Mouse (Mus musculus) ES-E14 (cell line): ENCODE measurements around the gene Defb11. TPM values are rescaled to one million over a fixed set of nuclear protein-coding genes. Genes with fewer than 3 reads are reported as not detected.
"Not testable (repeated sequence)": the region's sequence is repeated elsewhere in the genome, so short reads cannot be mapped to it uniquely, and the experiment has no call there.

Source experiments
- DNase-seq: peaks from one replicate; pipeline ENCODE4 v3.0.0-alpha.2; 2013; ENCODE audit warnings: low read depth, low spot score
- H3K27ac ChIP-seq: 2 replicates; pipeline ENCODE4 v1.5.1; 2012; ENCODE audit warnings: low read depth, mild to moderate bottlenecking, low read length, moderate library complexity, mixed read lengths; ENCODE audit not compliant: poor library complexity, insufficient read depth, severe bottlenecking
- H3K36me3 ChIP-seq: 2 replicates; pipeline ENCODE4 v1.6.1; 2012; ENCODE audit warnings: mild to moderate bottlenecking, low read length, moderate library complexity, mixed read lengths; ENCODE audit not compliant: control insufficient read depth, poor library complexity, insufficient read depth, severe bottlenecking
- H3K4me1 ChIP-seq, 2 experiments: fragments of 150-350 bp in 1 of 2; sonication (generic) in 1 of 2; 2 replicates each; pipeline ENCODE4 v1.6.1; 2012; ENCODE audit warnings: low read length in 2 of 2, mild to moderate bottlenecking in 1 of 2, mixed read lengths in 1 of 2; ENCODE audit not compliant: control insufficient read depth in 2 of 2, insufficient read depth in 2 of 2, poor library complexity in 1 of 2
- H3K4me3 ChIP-seq, 2 experiments: fragments of 150-350 bp in 1 of 2; sonication (generic) in 1 of 2; 2 replicates each; pipeline ENCODE4 v1.5.1; 2012; ENCODE audit warnings: low read length in 2 of 2, low read depth in 1 of 2, mild to moderate bottlenecking in 1 of 2, mixed read lengths in 1 of 2; ENCODE audit not compliant: insufficient read depth in 1 of 2, poor library complexity in 1 of 2, severe bottlenecking in 1 of 2
- H3K9ac ChIP-seq: 2 replicates; pipeline ENCODE4 v1.6.1; 2012; ENCODE audit warnings: low read depth, mild to moderate bottlenecking, low read length, mixed read lengths; ENCODE audit not compliant: poor library complexity, insufficient read depth, severe bottlenecking
- H3K9me3 ChIP-seq: fragments of 150-350 bp; sonication (generic); 2 replicates; pipeline ENCODE4 v1.6.1; 2012; ENCODE audit warnings: low read depth, mild to moderate bottlenecking, low read length; ENCODE audit not compliant: control insufficient read depth, insufficient read depth
- CHD2 ChIP-seq: IDR thresholded peaks from 2 replicates; pipeline ENCODE4 v1.6.1; 2014; ENCODE audit warnings: mild to moderate bottlenecking, low read depth, low read length, inconsistent platforms
- HCFC1 ChIP-seq: IDR thresholded peaks from 2 replicates; pipeline ENCODE4 v1.6.1; 2012; ENCODE audit warnings: low read length, inconsistent platforms, borderline replicate concordance; ENCODE audit not compliant: insufficient read depth
- MAFK ChIP-seq: IDR thresholded peaks from 2 replicates; pipeline ENCODE4 v1.6.1; 2014; ENCODE audit warnings: mild to moderate bottlenecking, low read depth, low read length, inconsistent platforms; ENCODE audit not compliant: insufficient read depth
- ZC3H11A ChIP-seq: IDR thresholded peaks from 2 replicates; pipeline ENCODE4 v1.6.1; 2012; ENCODE audit warnings: low read depth, mild to moderate bottlenecking, inconsistent platforms, low read length, borderline replicate concordance
- ZNF384 ChIP-seq: IDR thresholded peaks from 2 replicates; pipeline ENCODE4 v1.6.1; 2012; ENCODE audit warnings: low read depth, low read length, inconsistent platforms
- in situ Hi-C, 2 experiments: fragments of 600-800 bp; cut with MboI; formaldehyde crosslinking; loops; one replicate each; pipeline ENCODE4 v1.15.1; 2025; ENCODE audit warnings: low sequenced_read_pairs in 2 of 2, inconsistent platforms in 1 of 2; ENCODE audit not compliant: unreplicated experiment in 2 of 2
- total RNA-seq: library from RNA; depleted of rRNA; stranded (reverse); fragments of 300-350 nt; gene quantifications from 2 replicates; pipeline ENCODE4 v1.2.3, GENCODE M21; 2012

The Defb11 gene
- total RNA-seq, 1 experiment = not detected

GRCm38 (mm10) chr8:21932610-21933009 lies 26.4 kb upstream of the Defb11 start, which contains the start of gene Defb15:
Defb15 (minus strand) TSS chr8:21932710.
- TF ChIP-seq HCFC1 (no peak), CHD2 (no peak), MAFK (no peak), ZNF384 (no peak), ZC3H11A (no peak)
- DNase-seq = no peak
- Histone ChIP-seq H3K9me3 (no peaks in the 10 kb centered on the region), H3K36me3 (no peaks in the 10 kb centered on the region), H3K27ac (no peak within 1 kb of the TSS), H3K4me1 (no peaks in the 10 kb centered on the region), H3K9ac (no peak within 1 kb of the TSS), H3K4me3 (no peak within 1 kb of the TSS)
- in situ Hi-C loops = no loop called here

DNA sequence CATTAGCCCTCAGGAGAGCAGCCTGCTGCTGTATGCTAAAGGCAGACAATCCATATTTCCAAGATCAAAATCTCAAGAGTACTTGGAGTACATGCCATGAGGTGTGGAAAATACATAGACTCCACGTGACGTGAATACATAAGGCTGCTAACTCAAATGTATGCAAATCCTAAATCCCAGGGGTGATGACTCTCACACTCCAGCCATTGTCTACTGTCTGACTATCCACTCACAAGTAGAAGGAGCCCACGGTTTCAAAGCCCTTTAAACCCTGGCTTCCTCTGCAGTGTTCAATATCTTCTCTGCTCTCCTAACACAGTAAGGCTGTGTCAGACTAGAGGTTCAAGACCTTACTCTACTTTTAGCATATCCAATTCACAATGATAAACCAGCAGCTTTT lies 24.5 kb upstream of the Defb11 start:
- DNase-seq, H3K9ac ChIP-seq, H3K4me1 ChIP-seq, H3K27ac ChIP-seq, in situ Hi-C loops, H3K36me3 ChIP-seq, H3K4me3 ChIP-seq, H3K9me3 ChIP-seq: not testable (repeated sequence)

DNA sequence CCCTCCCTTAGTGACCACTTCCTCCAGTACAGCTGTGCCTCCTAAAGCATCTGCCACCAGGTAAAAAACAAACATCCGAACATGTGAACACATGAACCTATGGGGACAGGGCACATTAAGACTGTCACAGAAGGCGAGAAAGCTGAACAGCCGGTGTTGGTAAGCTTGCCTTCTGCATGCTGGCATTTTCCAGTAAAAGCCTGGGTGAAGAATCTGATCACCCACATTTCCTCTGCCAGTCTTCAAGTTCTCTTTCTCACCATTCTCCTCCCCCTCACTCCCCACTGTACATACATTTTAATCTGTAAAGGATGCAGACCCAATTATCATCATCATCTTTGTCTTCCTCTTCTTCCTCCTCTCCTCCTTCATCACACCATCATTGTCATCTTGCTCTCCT lies 9.4 kb upstream of the Defb11 start:
- no peak for TF ChIP-seq ZNF384
- no peak for TF ChIP-seq MAFK
- no peak for TF ChIP-seq CHD2
- no peak for TF ChIP-seq HCFC1
- no peak for TF ChIP-seq ZC3H11A
- Histone ChIP-seq H3K9ac (no peak overlapping the region), H3K36me3 (no peaks in the 10 kb centered on the region), H3K4me1 (peaks cover 5 to 9% of the 10 kb centered on the region in 2 experiments; a peak in 3 of 4 replicates), H3K9me3 (no peaks in the 10 kb centered on the region), H3K4me3 (no peak overlapping the region), H3K27ac (no peak overlapping the region)
- no peak for DNase-seq
- in situ Hi-C loops = no loop called here

DNA sequence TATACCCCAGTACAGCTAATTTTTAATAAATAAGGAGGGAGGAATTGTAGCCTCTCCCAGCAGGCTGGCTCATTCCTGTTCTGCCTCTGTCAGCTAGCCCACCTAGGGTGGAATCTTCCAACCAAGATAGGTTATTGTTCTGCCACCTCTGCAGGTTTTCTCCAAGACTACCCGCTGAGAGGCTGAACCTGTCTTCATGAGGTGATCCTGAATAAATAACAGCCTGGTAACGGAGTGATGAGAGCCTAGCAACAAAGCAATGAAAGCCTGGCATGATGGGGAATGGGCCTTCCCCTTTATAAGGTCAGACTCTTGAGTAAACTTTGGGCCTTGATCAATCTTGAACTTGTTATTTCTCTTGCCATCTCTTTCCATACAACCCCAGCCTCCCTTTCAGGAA lies 6.3 kb upstream of the Defb11 start:
- TF ChIP-seq CHD2 (no peak), ZC3H11A (no peak), ZNF384 (no peak), MAFK (no peak), HCFC1 (no peak)
- in situ Hi-C loops = no loop called here
- Histone ChIP-seq H3K36me3 (no peaks in the 10 kb centered on the region), H3K9me3 (no peaks in the 10 kb centered on the region), H3K4me3 (no peak overlapping the region), H3K27ac (no peak overlapping the region; the same call in 1 of the 2 replicates), H3K4me1 (peaks cover 5 to 9% of the 10 kb centered on the region in 2 experiments; a peak in 3 of 4 replicates), H3K9ac (no peak overlapping the region)
- DNase-seq = peak; percentile 31

DNA sequence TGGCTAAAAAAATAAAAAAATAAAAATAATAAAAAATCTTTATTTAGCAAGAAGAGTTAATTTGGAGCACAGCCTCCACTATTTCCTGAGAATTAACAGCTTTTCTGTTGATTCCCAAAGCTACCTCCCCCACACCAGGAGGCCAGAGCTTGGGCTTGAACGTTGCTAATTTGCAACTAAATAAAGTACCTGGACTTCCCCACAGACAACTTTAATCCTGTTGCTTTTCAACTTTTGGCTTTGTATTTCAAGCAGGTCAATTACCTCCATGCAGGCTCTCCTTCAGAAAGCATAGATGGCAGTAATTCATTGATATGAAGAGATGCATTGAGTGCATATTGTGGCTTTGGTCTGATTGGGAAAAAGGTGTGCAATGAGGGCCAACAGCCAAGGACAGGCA lies 5.7 kb upstream of the Defb11 start:
- H3K9me3 ChIP-seq = no peaks in the 10 kb centered on the region
- H3K9ac ChIP-seq = no peak overlapping the region
- H3K4me1 ChIP-seq = peaks cover 5 to 9% of the 10 kb centered on the region in 2 experiments; a peak in 3 of 4 replicates
- no peak for TF ChIP-seq MAFK
- TF ChIP-seq CHD2 = no peak
- TF ChIP-seq ZC3H11A = no peak
- no peak for TF ChIP-seq ZNF384
- TF ChIP-seq HCFC1 = no peak
- H3K4me3 ChIP-seq = no peak overlapping the region
- no peaks in the 10 kb centered on the region for H3K36me3 ChIP-seq
- in situ Hi-C loops = no loop called here
- peak; percentile 38 for DNase-seq
- H3K27ac ChIP-seq = no peak overlapping the region; the same call in 1 of the 2 replicates

- DNase-seq, H3K36me3 ChIP-seq, H3K9me3 ChIP-seq, H3K9ac ChIP-seq, in situ Hi-C loops, H3K27ac ChIP-seq, H3K4me3 ChIP-seq, H3K4me1 ChIP-seq: not testable (repeated sequence)
These were observed 20.9 kb downstream of the Defb11 start, which contains the start of gene Defb9 for GRCm38 (mm10) chr8:21885321-21885720. Defb9 (minus strand) TSS chr8:21885421.

GRCm38 (mm10) chr8:21858586-21858985 lies 47.6 kb downstream of the Defb11 start, which contains the start of gene Defb10:
Defb10 (plus strand) TSS chr8:21858901.
- H3K27ac ChIP-seq, DNase-seq, H3K9ac ChIP-seq, H3K4me3 ChIP-seq, H3K36me3 ChIP-seq, in situ Hi-C loops, H3K9me3 ChIP-seq, H3K4me1 ChIP-seq: not testable (repeated sequence)
